Mouse (Mus musculus): Measurements from ENCODE around the gene Stk4.

GRCm38 (mm10) chr2:164167752-164168570 lies 97.8 kb downstream of the Stk4 start:
- TF ChIP-seq CTCF (IDR thresholded peaks at IDR 0.05; ENCODE audit: control insufficient read depth, insufficient read depth, insufficient replicate concordance, low read depth, low read length): no peak
- no peak for TF ChIP-seq POLR2A (IDR thresholded peaks at IDR 0.05; ENCODE audit: control insufficient read depth, low read depth, low read length)

Data from testis, adult 2 months (tissue).